Mouse (Mus musculus) stomach, postnatal 0 days (tissue): ENCODE results near the gene 1810010H24Rik. TPM values are rescaled to one million over a fixed set of nuclear protein-coding genes. Genes with fewer than 3 reads are reported as not detected.
"Not testable (repeated sequence)": the region's sequence is repeated elsewhere in the genome, so short reads cannot be mapped to it uniquely, and the experiment has no call there.

Source experiments
- ATAC-seq: fragments of 200-750 bp; cut with Nextera tagmentation; 2 replicates; pipeline ENCODE4 v1.8.0; 2017; ENCODE audit not compliant: low FRiP score, low TSS enrichment
- DNase-seq: peaks from one replicate; pipeline ENCODE4 v3.0.0-alpha.2; 2016; ENCODE audit warnings: low spot score
- H3K27ac ChIP-seq: fragments of 300-500 bp; sonication (generic); replicated peaks from 2 replicates; pipeline ENCODE4 v1.5.1; 2014; ENCODE audit warnings: mild to moderate bottlenecking, control low read depth
- H3K27me3 ChIP-seq: fragments of 300-500 bp; sonication (generic); 2 replicates; pipeline ENCODE4 v1.6.1; 2014; ENCODE audit warnings: low read length; ENCODE audit not compliant: control insufficient read depth, insufficient read depth
- H3K36me3 ChIP-seq: fragments of 300-500 bp; sonication (generic); 2 replicates; pipeline ENCODE4 v1.6.1; 2014; ENCODE audit warnings: low read length, mixed read lengths; ENCODE audit not compliant: control insufficient read depth, insufficient read depth
- H3K4me1 ChIP-seq: fragments of 300-500 bp; sonication (generic); replicated peaks from 2 replicates; pipeline ENCODE4 v1.6.1; 2014; ENCODE audit warnings: antibody characterized with exemption; ENCODE audit not compliant: control insufficient read depth, insufficient read depth
- H3K4me2 ChIP-seq: fragments of 300-500 bp; sonication (generic); replicated peaks from 2 replicates; pipeline ENCODE4 v1.6.1; 2014; ENCODE audit warnings: low read depth, mild to moderate bottlenecking, control low read depth, moderate library complexity
- H3K4me3 ChIP-seq: fragments of 300-500 bp; sonication (generic); 2 replicates; pipeline ENCODE4 v1.5.1; 2014; ENCODE audit warnings: low read depth, low read length, control low read depth
- H3K9ac ChIP-seq: fragments of 300-500 bp; sonication (generic); 2 replicates; pipeline ENCODE4 v1.6.1; 2014; ENCODE audit warnings: mild to moderate bottlenecking, low read length, control low read depth, mixed read lengths
- H3K9me3 ChIP-seq: fragments of 300-500 bp; sonication (generic); 2 replicates; pipeline ENCODE4 v1.6.1; 2016; ENCODE audit warnings: low read length; ENCODE audit not compliant: control insufficient read depth
- CTCF ChIP-seq: IDR thresholded peaks from 2 replicates; pipeline ENCODE4 v1.5.1; 2016; ENCODE audit warnings: antibody characterized with exemption, low read depth, mild to moderate bottlenecking, moderate library complexity
- EP300 ChIP-seq: optimal IDR thresholded peaks from 2 replicates; pipeline ENCODE3; 2016; ENCODE audit warnings: antibody characterized with exemption
- WGBS: fragments of 180-500 bp; shearing (Covaris S2); extraction: QIAGEN DNeasy Blood & Tissue Kit; methylation state at CpG from one replicate; pipeline ENCODE4 v1.1.7; 2014; 5-methylcytosine and 5-hydroxymethylcytosine counted together
- polyA plus RNA-seq: library from polyadenylated mRNA; unstranded; fragments of >200 nt; fragmentation: Nextera tagmentation; extraction: Ambion mirVana; gene quantifications from 2 replicates; pipeline ENCODE4 v1.2.1, GENCODE M21; 2015

The 1810010H24Rik gene
- polyA plus RNA-seq, 1 experiment from 2014 or later, result 6.3 TPM

DNA sequence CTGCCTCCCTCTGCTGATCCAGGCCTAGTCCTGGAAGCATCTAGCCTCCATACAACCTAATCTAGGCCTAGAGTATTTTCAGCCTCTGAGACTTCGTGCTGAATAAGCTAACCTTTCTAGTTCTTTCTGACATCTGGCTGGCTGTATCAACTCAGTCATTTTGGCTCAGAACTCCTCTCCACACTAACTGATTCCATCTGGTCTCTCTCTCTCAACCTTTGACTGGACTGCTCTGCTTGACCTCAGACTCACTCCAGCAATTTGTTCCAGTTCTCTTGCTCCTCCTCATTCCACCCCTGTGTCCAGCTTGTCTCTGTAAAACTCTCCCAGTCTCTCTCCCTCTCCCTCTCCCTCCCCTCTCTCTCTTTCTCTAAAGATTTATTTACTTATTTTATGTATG lies 8.6 kb upstream of the 1810010H24Rik start:
- no peaks in the 10 kb centered on the region for H3K27me3 ChIP-seq
- no peaks in the 10 kb centered on the region for H3K36me3 ChIP-seq
- no peak overlapping the region for H3K9ac ChIP-seq
- DNase-seq, result no peak
- no peaks in the 10 kb centered on the region for H3K9me3 ChIP-seq
- H3K4me3 ChIP-seq, result no peak overlapping the region
- no peak overlapping the region for H3K27ac ChIP-seq
- H3K4me1 ChIP-seq, result no peaks in the 10 kb centered on the region
- WGBS, result 33% methylated on average over 1 of the region's 1 CpGs
- peak; percentile 33 for TF ChIP-seq CTCF
- no peak for TF ChIP-seq EP300
- H3K4me2 ChIP-seq, result no peak overlapping the region
- ATAC-seq, result no peak; the same call in 1 of the 2 replicates

DNA sequence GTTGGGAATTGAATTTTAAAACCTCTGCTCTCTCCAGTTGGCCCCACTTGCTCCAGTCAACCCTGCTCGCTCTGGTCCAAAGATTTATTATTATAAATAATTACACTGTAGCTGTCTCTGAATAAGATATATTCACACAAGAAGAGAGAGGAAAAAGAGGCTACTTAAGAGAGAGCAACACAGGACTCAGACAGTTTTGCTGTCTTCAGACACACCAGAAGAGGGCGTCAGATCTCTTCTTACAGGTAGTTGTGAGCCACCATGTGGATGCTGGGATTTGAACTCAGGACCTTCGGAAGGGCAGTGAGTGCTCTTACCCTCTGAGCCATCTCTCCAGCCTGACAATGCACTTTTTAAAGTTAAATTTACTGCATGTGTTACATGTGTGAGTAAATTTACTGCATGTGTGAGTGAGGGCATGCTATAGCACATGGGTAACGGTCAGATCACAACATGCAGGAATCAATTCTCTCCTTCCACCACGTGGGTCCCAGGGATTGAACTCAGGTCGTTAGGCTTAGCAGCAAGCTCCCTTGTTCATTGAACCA lies 8.1 kb upstream of the 1810010H24Rik start:
- Histone ChIP-seq H3K9me3 (no peaks in the 10 kb centered on the region), H3K4me2 (no peak overlapping the region), H3K27ac (no peak overlapping the region), H3K27me3 (no peaks in the 10 kb centered on the region), H3K9ac (no peak overlapping the region), H3K4me1 (no peaks in the 10 kb centered on the region), H3K36me3 (no peaks in the 10 kb centered on the region), H3K4me3 (no peak overlapping the region)
- WGBS, result 54% methylated on average over 6 of the region's 6 CpGs
- ATAC-seq, result no peak
- no peak for DNase-seq
- TF ChIP-seq EP300, result no peak
- peak; percentile 50 for TF ChIP-seq CTCF

DNA sequence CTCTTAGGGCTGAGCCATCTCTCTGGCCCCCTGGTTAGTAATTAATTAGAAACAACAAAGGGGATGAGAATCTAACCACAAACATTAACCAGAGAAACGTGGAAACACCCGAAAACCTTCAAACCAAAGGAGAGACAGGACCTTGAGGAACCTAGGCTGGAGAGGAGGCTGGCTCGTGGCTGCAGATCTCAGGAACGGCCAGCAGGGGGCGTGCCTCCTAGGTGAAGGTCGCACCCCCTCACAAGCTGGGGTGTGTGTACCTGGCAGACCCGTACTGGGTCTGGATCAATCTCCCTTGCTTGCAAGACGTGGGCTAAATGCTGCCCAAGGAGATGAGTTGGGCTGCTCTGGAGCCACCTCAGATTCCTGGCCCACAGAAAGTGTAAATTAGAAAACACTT lies 6.9 kb upstream of the 1810010H24Rik start:
- TF ChIP-seq CTCF (peak; percentile 68), EP300 (no peak)
- WGBS, result 34% methylated on average over 8 of the region's 8 CpGs
- DNase-seq, result no peak

DNA sequence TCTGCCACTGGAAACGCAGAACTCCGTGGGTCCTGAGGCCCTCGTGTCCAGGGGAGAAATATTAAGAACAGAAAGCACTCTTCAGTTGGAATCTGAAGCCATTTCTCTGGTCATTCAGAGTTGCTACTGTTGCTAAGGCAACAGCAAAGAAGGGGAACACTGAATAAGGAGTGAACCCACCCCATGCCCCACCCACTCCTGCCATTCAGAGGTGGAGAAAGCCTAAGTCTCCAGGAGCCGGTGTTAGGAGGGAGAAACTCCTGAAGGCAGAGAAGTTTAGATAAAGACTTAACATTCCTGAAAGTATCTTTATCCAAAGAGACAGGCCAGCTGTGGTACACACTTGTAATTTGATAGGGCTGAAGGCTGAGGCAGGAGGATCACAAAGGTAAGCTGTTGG lies 6.2 kb upstream of the 1810010H24Rik start:
- Histone ChIP-seq H3K9me3 (no peaks in the 10 kb centered on the region), H3K36me3 (no peaks in the 10 kb centered on the region), H3K4me2 (no peak overlapping the region), H3K4me1 (no peaks in the 10 kb centered on the region), H3K27me3 (no peaks in the 10 kb centered on the region), H3K4me3 (no peak overlapping the region), H3K27ac (no peak overlapping the region), H3K9ac (no peak overlapping the region)
- TF ChIP-seq EP300 (no peak), CTCF (no peak)
- no peak for DNase-seq
- 61% methylated on average over 4 of the region's 4 CpGs for WGBS
- no peak for ATAC-seq

More for the DNA sequence above, 6.9 kb upstream of the 1810010H24Rik start:
- no peak for ATAC-seq
- H3K9ac ChIP-seq, result no peak overlapping the region
- no peaks in the 10 kb centered on the region for H3K4me1 ChIP-seq
- no peaks in the 10 kb centered on the region for H3K9me3 ChIP-seq
- H3K36me3 ChIP-seq, result no peaks in the 10 kb centered on the region
- H3K4me2 ChIP-seq, result no peak overlapping the region
- H3K27ac ChIP-seq, result no peak overlapping the region
- no peak overlapping the region for H3K4me3 ChIP-seq
- no peaks in the 10 kb centered on the region for H3K27me3 ChIP-seq

DNA sequence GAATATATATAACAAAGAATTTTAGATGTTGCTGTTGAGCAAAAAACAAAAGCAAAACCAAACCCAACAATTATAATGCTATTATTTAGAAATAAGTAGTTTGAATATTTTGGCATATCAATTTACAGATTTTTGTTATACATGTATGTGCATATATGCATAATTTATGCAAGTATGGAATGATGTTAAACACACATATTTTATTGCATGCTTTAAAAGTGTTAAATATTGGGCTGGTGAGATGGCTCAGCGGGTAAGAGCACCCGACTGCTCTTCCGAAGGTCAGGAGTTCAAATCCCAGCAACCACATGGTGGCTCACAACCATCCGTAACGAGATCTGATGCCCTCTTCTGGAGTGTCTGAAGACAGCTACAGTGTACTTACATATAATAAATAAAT lies 5.8 kb upstream of the 1810010H24Rik start:
- H3K4me3 ChIP-seq, DNase-seq, H3K27me3 ChIP-seq, H3K4me1 ChIP-seq, H3K9ac ChIP-seq, H3K4me2 ChIP-seq, H3K36me3 ChIP-seq, H3K27ac ChIP-seq, ATAC-seq, H3K9me3 ChIP-seq: not testable (repeated sequence)
- 92% methylated on average over 3 of the region's 5 CpGs for WGBS

DNA sequence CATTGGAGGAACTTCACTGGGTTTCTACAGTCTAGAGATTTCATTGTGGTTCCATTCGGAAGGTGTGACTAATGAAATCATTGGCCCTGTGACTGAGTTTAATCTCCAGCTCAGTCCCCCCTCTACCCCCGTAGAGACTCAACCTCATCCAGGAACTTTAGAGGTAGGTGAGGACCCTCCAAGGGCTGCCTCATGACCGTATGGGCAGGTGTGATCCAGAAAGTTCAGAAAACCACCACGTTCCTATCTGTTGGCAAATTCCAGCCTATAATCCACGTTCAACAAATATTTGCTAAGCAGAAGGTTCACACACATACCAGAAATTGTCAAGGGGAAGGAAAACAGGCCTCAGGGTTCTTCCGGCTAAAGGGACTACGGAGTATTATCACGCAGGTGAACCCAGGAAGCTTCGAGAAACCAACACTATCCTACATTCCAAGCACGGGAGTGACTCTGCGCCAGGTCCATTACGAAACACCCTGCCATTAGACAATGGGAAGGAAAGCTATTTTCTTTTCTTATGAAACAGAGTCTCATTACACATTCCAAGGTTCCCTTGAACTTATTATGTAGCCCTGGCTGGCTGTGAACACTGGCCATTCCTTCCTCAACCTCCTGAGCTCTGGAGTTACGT lies 3.3 kb upstream of the 1810010H24Rik start:
- H3K4me1 ChIP-seq, result peaks cover 4% of the 10 kb centered on the region
- H3K27me3 ChIP-seq, result no peaks in the 10 kb centered on the region
- no peaks in the 10 kb centered on the region for H3K36me3 ChIP-seq
- H3K9ac ChIP-seq, result no peak overlapping the region
- H3K4me2 ChIP-seq, result no peak overlapping the region
- no peaks in the 10 kb centered on the region for H3K9me3 ChIP-seq
- DNase-seq, result peak; percentile 52
- peak overlapping the region; percentile 69 for H3K27ac ChIP-seq
- peak; percentile 69 for ATAC-seq
- 62% methylated on average over 13 of the region's 13 CpGs for WGBS
- TF ChIP-seq CTCF (no peak), EP300 (no peak)
- H3K4me3 ChIP-seq, result no peak overlapping the region
